Mouse (Mus musculus): ENCODE measurements around the gene Tmem171. TPM values are rescaled to one million over a fixed set of nuclear protein-coding genes. Genes with fewer than 3 reads are reported as not detected.

Tmem171 gene
- polyA plus RNA-seq, 1 experiment from 2014 or later = not detected

DNA sequence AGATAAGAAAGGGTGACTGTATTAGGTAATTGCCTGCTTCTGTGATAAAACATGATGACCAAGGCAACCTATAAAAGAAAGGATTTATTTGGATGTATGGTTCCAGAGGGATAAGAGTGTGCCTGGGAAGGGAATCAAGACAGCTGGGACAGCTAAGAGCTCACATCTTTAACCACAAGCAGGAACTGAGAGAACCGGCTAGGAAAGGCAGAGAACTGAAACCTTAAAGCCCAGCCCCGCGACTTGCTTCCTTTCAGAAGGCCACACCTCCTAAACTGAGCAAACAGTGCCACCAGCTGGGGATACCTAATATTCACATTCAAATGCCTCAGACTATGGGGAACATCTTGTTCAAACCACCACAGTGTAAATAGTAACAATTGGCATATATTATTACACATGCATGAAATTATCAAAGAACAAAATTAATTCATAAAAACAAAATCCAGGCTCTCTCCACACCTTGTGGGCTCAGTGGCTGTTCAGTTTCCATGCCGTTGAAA, 32.4 kb downstream of the Tmem171 start:
- Histone ChIP-seq H3K36me3 (ENCODE audit: control insufficient read depth, insufficient read depth) (no peaks in the 10 kb centered on the region), H3K9ac (replicated peaks; ENCODE audit: low read depth, low read length) (no peak overlapping the region), H3K9me3 (ENCODE audit: control insufficient read depth, low read length) (no peaks in the 10 kb centered on the region), H3K27ac (ENCODE audit: low read length) (no peak overlapping the region), H3K4me1 (replicated peaks; ENCODE audit: control insufficient read depth, insufficient read depth, low read length) (no peaks in the 10 kb centered on the region), H3K27me3 (replicated peaks; ENCODE audit: control insufficient read depth, insufficient read depth, low read length) (no peaks in the 10 kb centered on the region), H3K4me3 (replicated peaks; ENCODE audit: low read length) (no peak overlapping the region), H3K4me2 (ENCODE audit: low read length) (no peak overlapping the region)
- WGBS = 91% methylated on average over 4 of the region's 4 CpGs
- no peak for ATAC-seq

DNA sequence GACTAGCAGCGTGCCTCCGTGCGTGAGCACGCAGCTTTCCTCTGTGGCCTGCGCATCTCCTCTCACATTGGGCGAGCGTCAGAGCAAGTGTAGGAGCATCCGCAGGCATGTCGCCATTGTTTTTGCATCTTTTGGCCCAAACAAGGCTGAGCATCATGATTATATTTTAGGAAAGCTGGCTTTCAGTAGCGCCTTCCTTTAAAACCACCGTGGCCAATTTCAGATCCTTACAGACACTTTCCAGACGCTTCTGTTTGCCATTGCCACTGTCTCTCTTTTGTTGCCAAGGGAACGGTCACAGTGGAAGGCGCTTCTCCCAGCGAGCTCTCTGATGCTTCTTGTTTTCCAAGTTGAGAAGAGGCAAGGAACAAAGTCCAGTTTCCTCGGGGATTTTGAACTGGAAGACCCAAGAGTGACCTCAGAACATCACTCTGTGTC, 38.6 kb downstream of the Tmem171 start:
- 78% methylated on average over 16 of the region's 16 CpGs for WGBS
- 0 out of 2 replicates have a peak, but pooled peaks have one; percentile 50 for ATAC-seq
- no peak overlapping the region for H3K27ac ChIP-seq (ENCODE audit: low read length)

DNA sequence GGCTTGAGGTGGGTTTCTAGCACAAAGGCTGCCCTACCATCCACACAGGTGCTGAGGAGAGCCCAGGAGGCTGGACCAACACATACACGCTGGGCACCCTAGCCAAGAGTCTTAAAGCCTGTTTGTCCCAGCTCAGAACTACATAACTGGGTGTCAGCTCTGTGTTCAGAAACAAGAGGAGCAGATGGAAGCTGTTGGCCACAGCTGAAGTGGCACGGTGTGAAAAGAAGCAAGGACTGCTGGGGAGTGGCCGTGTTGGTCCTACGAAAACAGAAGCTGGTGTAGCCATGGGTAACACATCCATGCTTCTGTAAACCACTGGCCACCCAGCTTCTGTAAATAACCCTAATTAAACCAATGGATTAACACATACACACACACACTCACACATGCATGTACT, 39.3 kb downstream of the Tmem171 start:
- no peaks in the 10 kb centered on the region for H3K4me1 ChIP-seq (replicated peaks; ENCODE audit: control insufficient read depth, insufficient read depth, low read length)
- no peak overlapping the region for H3K27ac ChIP-seq (ENCODE audit: low read length)
- no peaks in the 10 kb centered on the region for H3K9me3 ChIP-seq (ENCODE audit: control insufficient read depth, low read length)
- H3K4me3 ChIP-seq (replicated peaks; ENCODE audit: low read length) = no peak overlapping the region
- no peaks in the 10 kb centered on the region for H3K27me3 ChIP-seq (replicated peaks; ENCODE audit: control insufficient read depth, insufficient read depth, low read length)
- no peaks in the 10 kb centered on the region for H3K36me3 ChIP-seq (ENCODE audit: control insufficient read depth, insufficient read depth)
- WGBS = 76% methylated on average over 4 of the region's 4 CpGs
- no peak overlapping the region for H3K9ac ChIP-seq (replicated peaks; ENCODE audit: low read depth, low read length)
- H3K4me2 ChIP-seq (ENCODE audit: low read length) = no peak overlapping the region
- ATAC-seq = no peak

More for the DNA sequence above, 38.6 kb downstream of the Tmem171 start:
- H3K9ac ChIP-seq (replicated peaks; ENCODE audit: low read depth, low read length) = no peak overlapping the region
- H3K4me2 ChIP-seq (ENCODE audit: low read length) = no peak overlapping the region
- H3K4me1 ChIP-seq (replicated peaks; ENCODE audit: control insufficient read depth, insufficient read depth, low read length) = no peaks in the 10 kb centered on the region
- no peaks in the 10 kb centered on the region for H3K36me3 ChIP-seq (ENCODE audit: control insufficient read depth, insufficient read depth)
- H3K4me3 ChIP-seq (replicated peaks; ENCODE audit: low read length) = no peak overlapping the region
- no peaks in the 10 kb centered on the region for H3K9me3 ChIP-seq (ENCODE audit: control insufficient read depth, low read length)
- no peaks in the 10 kb centered on the region for H3K27me3 ChIP-seq (replicated peaks; ENCODE audit: control insufficient read depth, insufficient read depth, low read length)

- H3K27ac ChIP-seq (ENCODE audit: low read length) = no peak overlapping the region
- H3K36me3 ChIP-seq (ENCODE audit: control insufficient read depth, insufficient read depth) = no peaks in the 10 kb centered on the region
- no peaks in the 10 kb centered on the region for H3K9me3 ChIP-seq (ENCODE audit: control insufficient read depth, low read length)
- H3K9ac ChIP-seq (replicated peaks; ENCODE audit: low read depth, low read length) = no peak overlapping the region
- H3K4me3 ChIP-seq (replicated peaks; ENCODE audit: low read length) = no peak overlapping the region
- no peaks in the 10 kb centered on the region for H3K4me1 ChIP-seq (replicated peaks; ENCODE audit: control insufficient read depth, insufficient read depth, low read length)
- no peak for ATAC-seq
- no peak overlapping the region for H3K4me2 ChIP-seq (ENCODE audit: low read length)
- WGBS = 80% methylated on average over 10 of the region's 10 CpGs
- no peaks in the 10 kb centered on the region for H3K27me3 ChIP-seq (replicated peaks; ENCODE audit: control insufficient read depth, insufficient read depth, low read length)
Measured at GRCm38 (mm10) chr13:98654129-98654939, 40.3 kb downstream of the Tmem171 start.

DNA sequence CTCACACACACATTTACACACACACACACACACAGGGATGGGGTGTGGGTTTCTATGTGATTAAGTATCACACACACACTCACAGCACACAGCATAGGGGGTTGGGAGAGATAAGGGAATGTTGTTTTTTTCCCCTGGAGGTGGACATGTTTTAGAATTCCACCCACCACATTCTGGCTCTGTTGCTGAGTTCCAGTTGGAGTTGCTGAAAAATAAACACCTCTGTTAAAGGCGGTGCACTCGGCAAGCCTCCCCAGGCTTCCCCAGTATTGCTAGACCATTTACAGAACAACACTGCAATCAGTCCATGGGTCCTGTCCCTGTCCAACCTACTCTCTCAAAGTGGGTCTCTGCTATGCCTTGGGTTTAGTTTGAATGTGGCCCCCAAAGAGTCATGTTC, 42.4 kb downstream of the Tmem171 start:
- ATAC-seq = no peak
- no peak overlapping the region for H3K4me2 ChIP-seq (ENCODE audit: low read length)
- no peaks in the 10 kb centered on the region for H3K36me3 ChIP-seq (ENCODE audit: control insufficient read depth, insufficient read depth)
- no peaks in the 10 kb centered on the region for H3K27me3 ChIP-seq (replicated peaks; ENCODE audit: control insufficient read depth, insufficient read depth, low read length)
- no peak overlapping the region for H3K27ac ChIP-seq (ENCODE audit: low read length)
- 98% methylated on average over 2 of the region's 2 CpGs for WGBS
- no peaks in the 10 kb centered on the region for H3K4me1 ChIP-seq (replicated peaks; ENCODE audit: control insufficient read depth, insufficient read depth, low read length)
- H3K9me3 ChIP-seq (ENCODE audit: control insufficient read depth, low read length) = no peaks in the 10 kb centered on the region
- H3K4me3 ChIP-seq (replicated peaks; ENCODE audit: low read length) = no peak overlapping the region
- no peak overlapping the region for H3K9ac ChIP-seq (replicated peaks; ENCODE audit: low read depth, low read length)

DNA sequence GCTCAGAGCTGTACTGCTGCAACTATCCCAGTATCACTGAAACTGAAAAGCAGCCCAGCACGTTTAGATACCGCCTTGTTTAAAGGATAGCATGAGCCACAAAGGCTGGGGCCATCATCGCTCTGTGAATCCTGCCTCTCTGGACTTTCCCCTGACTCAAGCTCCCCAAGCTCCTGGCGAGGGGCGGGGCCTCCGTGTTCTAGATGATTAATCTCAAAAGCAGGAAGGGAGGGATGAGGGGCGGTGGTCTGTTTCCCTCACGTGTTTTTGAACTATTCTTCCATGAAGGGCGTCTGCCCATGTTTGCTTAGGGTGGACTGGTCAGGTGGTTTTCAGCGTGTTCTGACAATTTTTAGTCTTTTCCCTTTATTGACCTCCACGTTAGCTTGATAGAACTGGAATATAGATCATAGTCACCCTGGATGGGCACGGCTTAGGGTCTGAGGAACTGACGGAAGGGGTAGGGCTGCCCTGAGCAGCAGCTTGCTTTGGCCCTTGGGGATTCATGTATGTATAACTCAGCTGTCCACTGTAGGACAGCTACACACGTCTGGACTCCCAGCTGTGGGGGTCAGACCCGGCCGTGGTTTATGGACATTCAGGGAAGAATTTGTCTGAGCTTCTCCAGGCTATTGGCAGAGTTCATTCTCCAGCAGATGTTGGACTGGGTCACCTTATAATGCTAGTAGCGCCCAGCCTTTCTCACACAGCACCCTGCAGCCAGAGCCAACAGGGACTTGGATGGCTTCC, 43.2 kb downstream of the Tmem171 start:
- Histone ChIP-seq H3K27me3 (replicated peaks; ENCODE audit: control insufficient read depth, insufficient read depth, low read length) (no peaks in the 10 kb centered on the region), H3K9me3 (ENCODE audit: control insufficient read depth, low read length) (no peaks in the 10 kb centered on the region), H3K36me3 (ENCODE audit: control insufficient read depth, insufficient read depth) (no peaks in the 10 kb centered on the region), H3K27ac (ENCODE audit: low read length) (no peak overlapping the region), H3K4me3 (replicated peaks; ENCODE audit: low read length) (no peak overlapping the region), H3K9ac (replicated peaks; ENCODE audit: low read depth, low read length) (no peak overlapping the region), H3K4me1 (replicated peaks; ENCODE audit: control insufficient read depth, insufficient read depth, low read length) (no peaks in the 10 kb centered on the region), H3K4me2 (ENCODE audit: low read length) (no peak overlapping the region)
- WGBS = 78% methylated on average over 17 of the region's 17 CpGs
- no peak for ATAC-seq

DNA sequence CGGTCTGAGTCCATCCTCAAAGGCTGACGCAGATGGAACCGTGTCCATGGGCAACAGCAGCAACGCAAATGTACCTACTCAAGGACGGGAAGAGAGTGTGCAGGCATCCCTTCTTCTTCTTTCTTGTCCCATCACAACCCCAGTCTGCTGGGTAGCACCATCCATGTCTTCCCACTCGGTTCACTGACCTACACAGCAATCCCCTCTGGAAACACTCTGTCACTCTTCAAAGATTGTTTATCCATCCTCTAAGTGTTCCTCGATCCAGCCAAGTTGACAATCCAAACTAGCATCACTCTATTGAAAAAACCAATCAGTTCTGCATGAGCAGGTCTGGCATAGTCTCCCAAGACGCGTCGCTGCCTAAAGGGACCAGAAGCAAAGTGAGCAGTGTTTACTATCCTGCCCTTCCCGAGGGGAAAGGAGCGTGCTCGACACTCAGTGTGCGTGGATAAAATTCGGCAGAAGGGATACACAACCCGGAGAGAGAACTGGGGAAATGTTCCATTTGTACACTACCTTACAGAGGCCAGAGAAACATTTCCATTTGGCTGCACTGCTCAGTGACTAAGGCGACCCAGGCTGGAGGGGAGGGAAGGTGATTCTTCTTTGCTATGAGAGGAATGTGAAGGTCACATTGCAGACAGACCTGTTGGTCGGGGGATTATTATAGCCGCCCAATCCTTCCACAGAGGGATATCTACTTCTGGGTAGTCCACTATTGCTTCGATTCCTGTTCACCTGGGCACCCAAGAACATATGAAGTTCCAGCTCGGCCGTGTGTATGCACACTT, 46.7 kb downstream of the Tmem171 start:
- no peaks in the 10 kb centered on the region for H3K4me1 ChIP-seq (replicated peaks; ENCODE audit: control insufficient read depth, insufficient read depth, low read length)
- H3K36me3 ChIP-seq (ENCODE audit: control insufficient read depth, insufficient read depth) = no peaks in the 10 kb centered on the region
- no peaks in the 10 kb centered on the region for H3K9me3 ChIP-seq (ENCODE audit: control insufficient read depth, low read length)
- no peaks in the 10 kb centered on the region for H3K27me3 ChIP-seq (replicated peaks; ENCODE audit: control insufficient read depth, insufficient read depth, low read length)
- no peak overlapping the region for H3K9ac ChIP-seq (replicated peaks; ENCODE audit: low read depth, low read length)
- H3K4me2 ChIP-seq (ENCODE audit: low read length) = no peak overlapping the region
- no peak overlapping the region for H3K4me3 ChIP-seq (replicated peaks; ENCODE audit: low read length)
- 89% methylated on average over 22 of the region's 22 CpGs for WGBS
- no peak for ATAC-seq
- no peak overlapping the region for H3K27ac ChIP-seq (ENCODE audit: low read length)

DNA sequence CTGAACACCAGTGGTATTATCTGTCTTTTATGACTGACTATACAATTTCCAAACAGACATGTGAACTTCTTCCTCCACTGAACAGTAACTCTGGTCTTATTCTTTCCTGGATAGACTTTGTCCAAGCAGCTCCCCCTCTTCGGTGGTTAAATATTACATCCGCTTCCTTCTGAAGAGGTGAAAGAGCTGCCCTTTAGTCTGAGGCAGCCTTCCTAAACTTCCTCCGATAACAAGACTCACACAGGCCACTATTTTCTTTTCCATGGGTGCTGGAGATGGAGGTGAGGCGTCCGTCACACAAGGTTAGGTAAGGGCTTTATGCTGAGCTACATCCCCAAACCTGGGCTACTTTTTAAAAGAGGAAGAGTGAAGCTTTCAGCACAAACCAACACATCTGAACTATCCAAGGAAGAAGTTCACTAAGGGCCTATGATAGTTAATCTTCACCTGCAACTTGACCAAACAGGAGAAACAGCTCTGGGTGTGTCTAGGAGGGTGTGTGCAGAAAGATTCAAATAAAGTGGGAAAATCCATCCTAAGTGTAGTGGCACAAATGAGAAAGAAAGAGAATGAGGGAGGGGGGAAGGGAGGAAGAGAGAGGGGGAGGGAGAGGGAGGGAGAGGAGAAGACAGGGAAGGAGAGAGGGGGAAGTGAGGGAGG, 56.0 kb downstream of the Tmem171 start:
- no peak overlapping the region for H3K4me3 ChIP-seq (replicated peaks; ENCODE audit: low read length)

More for the DNA sequence above, 56.0 kb downstream of the Tmem171 start:
- no peaks in the 10 kb centered on the region for H3K36me3 ChIP-seq (ENCODE audit: control insufficient read depth, insufficient read depth)
- H3K9ac ChIP-seq (replicated peaks; ENCODE audit: low read depth, low read length) = no peak overlapping the region
- 89% methylated on average over 5 of the region's 5 CpGs for WGBS
- no peaks in the 10 kb centered on the region for H3K4me1 ChIP-seq (replicated peaks; ENCODE audit: control insufficient read depth, insufficient read depth, low read length)
- no peak for ATAC-seq
- H3K9me3 ChIP-seq (ENCODE audit: control insufficient read depth, low read length) = no peaks in the 10 kb centered on the region
- H3K4me2 ChIP-seq (ENCODE audit: low read length) = no peak overlapping the region
- no peaks in the 10 kb centered on the region for H3K27me3 ChIP-seq (replicated peaks; ENCODE audit: control insufficient read depth, insufficient read depth, low read length)
- H3K27ac ChIP-seq (ENCODE audit: low read length) = no peak overlapping the region
